Mouse (Mus musculus) right cerebral cortex, postnatal 25 days (tissue): ENCODE measurements around the gene Orai2.
A peak's percentile ranks its signal among the peaks of the same experiment; 100 is the strongest.
"Not testable (repeated sequence)": the region's sequence is repeated elsewhere in the genome, so short reads cannot be mapped to it uniquely, and the experiment has no call there.

Experiments
- DNase-seq: peaks from one replicate; pipeline ENCODE4 v3.0.0; 2022

The Orai2 gene

DNA sequence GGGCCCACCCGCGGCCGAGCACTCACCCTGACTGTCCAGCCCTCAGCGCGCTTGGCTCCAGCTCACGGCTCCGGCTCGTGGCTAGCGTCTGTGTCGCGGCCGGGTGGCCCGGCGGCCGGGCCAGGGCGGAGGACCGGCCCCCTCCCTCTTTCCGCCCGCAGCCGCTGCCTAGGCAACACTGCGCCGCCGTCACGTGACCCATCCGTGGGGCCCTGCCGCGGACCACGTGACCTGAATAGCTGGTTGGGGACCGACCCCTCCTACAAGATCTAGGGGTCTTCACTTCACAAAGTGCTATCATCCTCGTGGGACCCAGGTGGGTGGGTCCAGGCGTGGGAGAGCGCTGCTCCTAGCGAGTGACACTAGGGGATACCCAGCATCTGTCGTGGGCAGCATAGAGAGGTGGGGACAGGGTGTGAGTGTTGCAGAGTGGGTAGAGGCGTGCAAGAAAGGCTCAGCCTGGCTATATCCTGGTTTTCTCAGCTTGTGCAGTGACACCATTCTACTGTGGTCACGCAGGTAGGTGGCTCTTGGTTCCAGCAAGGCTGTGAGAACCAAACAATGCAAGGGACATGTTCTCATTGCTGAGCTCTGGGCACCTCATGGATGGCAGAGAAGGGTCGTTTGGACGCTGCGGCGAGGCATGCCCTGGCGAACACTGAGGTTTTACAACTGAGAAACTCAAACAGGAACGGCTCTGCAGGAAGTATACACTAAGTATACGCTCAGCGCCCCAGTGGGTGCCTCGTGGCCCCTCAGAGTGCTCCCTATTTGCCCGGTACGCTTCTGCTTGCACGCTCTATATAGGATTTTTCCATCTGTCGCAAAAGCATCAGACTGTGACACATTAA is at the start of gene Orai2:
Gene Orai2, minus strand, starts transcription at position 202 of the 851 bp plus-strand sequence.
- peak; percentile 88 for DNase-seq

DNA sequence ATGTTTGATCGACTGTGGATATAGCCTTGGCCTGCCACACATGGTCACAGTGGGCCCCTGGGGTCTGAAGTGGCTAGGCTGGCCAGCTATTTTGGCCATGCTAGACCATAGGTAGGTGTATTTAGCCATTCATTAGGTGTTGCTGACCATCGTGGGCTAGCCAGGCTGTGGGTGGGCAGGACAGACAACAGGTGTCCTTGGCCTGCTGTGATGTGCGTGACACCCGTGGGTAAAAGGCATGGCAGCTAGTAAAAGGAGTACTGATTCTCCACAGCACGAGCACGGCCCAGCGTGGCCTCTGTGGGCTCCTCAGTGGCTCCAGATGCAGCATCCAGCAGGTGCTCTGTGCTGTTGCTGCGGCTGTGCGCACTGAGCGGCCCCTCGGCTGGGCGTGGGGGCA is 48.1 kb upstream of the Orai2 start:
- no peak for DNase-seq

DNA sequence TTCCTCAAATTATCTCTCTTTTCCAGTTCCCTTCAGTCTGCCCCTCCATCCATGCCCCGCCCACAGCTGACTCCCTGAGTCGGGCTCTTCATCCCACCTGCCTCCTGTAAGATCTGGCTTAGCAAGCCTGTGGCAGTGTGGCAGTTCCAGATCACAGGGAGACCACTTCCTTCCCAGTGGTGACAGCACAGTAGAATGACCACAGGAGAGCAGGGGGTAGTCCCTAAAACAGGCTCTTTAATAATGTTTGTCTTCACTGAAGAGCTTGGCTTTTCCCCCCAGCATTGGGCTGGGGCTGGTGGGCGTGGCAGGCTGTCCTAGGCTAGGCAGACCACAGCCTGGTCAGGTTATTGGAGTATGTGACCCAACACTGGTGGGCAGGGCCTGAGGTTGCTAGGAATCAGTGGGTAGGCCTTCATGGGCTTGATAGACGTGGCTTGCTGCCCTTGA is 47.4 kb upstream of the Orai2 start:
- no peak for DNase-seq

DNA sequence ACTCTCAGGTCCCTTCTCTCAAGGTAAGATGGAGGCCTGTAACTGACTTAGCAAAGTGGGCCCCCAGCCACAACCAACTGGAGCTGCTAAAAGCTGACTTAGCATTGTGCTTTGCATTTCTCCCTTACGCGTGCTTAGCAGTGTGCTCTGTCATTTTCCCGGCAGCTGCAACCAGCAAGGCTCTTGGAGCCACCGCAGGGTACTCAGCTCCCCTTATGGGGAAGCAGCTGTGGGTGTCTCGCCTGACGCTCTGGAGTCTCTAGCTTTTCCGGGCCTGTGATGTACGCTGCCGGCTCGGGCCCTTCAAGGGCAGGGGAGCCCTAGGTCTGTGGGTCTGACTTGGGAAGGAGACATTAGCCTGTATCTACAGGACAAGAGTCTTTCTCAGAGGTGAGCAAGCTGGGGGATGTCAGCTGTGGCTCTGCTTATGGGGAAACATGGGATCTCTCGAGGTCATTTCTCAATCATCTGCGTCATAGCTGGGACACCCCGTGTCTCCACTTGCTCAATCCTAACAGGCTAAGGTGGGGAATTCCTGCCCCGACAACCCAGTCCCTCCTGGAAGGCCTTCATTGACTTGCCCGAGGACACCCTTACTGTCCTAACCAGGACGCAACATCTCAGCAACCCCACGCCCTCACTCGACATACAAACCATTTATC is 46.6 kb upstream of the Orai2 start:
- DNase-seq = no peak

DNA sequence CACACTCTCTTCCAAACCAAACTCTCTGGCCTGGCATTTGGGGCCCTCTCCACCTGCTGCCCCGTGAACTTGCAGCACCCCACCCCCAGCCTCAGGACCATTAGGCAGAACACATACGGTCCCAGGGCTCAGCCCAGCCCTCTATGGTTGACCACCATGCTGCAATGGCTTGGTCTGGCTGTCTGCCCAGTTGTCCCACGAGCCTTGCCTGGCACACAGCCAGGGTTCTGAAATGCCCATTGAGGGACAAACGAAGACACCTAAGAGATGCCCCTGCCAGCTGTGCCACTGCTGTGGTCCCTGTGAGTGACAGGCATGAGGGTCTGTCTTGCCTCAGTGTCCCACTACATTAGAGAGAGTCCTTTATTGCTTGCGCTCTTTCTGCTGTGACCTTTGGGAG is 45.4 kb upstream of the Orai2 start:
- no peak for DNase-seq

DNA sequence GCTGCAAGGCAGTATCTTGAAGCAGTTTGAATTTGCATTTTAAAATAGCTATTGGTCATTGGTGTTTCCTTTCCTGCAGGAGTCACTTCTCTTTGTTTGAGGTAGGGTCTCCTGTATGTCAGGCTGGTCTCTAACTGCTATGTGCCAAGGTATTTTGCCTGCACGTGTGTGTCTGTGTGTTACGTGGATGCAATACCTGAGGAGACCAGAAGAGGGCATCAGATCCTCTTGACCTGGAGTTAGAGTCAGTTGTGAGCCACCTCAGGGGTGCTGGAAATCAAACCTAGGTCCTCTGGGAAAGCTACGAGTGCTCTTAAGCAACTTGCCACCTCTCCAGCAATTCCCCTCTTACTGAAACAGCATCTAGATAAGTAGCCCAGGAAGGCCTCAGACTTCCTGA is 44.7 kb upstream of the Orai2 start:
- DNase-seq = no peak

DNA sequence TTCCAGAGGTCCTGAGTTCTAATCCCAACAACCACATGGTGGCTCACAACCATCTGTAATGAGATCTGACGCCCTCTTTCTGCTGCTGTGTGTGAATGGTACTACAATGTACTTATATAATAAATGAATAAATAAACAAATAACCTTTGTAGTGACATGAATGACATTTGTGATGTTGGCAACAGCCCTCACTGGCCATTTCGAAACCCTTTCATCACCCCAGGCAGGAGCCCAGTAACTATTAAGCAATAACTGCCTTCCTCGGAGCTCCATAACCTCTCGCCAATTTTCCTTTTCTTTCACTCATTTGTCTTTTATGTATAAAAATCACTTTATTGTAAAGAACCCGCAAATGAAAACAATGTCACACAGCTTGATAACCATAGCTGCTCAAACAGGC is 43.2 kb upstream of the Orai2 start:
- no peak for DNase-seq

DNA sequence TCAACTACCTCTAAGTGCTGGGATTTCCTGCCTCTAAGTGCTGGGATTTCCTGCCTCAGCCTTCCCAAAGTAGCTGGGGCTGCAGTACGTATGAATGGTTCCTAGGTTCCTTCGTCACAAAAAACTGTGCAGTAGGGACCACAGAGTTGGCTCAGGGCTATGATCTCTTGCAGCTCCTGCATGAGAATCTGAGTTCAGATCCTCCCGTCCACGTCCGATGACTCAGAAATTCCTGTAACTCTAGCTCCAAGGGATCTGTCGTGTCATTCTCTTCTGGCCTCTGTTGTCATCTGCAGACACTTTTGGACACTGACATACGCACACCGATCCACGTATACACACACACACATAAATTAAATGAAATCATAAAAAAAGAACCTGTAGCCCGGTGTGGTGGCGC is 42.2 kb upstream of the Orai2 start:
- DNase-seq = no peak

DNA sequence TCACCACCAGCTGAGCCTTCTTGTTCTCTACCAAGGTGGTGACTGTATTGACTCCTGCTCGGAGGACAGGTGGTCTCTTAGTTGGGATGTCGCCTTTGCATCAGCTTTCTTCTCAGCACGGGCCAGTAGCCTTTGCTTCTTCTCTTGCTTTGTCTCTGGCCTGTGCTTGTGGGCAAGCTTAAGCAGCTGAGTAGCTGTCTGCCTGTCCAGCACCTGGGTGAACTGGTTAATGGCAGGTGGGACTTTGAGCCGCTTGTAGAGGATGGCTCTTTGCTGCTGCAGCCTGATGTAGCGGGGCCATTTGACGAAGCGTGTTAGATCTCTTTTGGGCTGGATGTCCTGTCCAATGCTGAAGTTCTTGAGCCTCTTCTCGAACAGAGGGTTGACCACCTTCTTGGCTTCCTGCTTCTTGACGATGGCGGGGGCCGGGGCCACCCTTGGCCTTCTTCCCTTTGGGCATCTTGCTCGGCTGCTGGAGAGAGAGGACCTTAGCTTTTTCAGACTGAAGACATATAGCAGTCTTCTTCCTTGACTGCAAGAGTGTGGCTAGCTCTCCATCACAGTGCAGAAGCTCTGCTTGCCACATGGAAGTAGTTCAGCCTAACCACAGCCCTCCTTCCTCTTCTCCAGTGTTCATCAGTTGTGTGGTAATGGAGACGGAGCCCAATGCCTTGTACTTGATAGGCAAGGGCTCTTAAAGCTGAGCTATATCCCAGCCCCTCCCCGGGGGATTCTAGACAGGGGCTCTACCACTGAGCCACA is 41.0 kb upstream of the Orai2 start:
- not testable (repeated sequence) for DNase-seq

DNA sequence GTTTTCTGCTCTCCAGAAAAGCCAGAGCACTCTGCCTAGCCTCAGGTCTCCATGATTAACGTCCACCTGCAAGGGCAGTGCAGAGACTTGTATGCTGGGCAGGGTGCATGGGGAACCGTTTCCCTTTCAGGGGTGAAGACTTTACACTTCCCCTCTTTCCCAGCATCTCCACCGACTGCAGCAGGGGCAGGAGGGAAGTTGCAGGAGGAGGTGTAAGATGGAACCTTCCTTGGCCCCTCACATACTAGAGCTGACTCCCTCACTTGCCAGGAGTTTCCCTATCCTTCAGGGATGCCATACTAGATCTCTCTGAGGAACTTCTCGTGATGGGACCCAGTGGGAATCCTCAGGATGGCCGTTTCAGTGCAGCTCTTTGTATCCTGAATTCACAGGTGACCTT is 40.0 kb upstream of the Orai2 start:
- DNase-seq = no peak

DNA sequence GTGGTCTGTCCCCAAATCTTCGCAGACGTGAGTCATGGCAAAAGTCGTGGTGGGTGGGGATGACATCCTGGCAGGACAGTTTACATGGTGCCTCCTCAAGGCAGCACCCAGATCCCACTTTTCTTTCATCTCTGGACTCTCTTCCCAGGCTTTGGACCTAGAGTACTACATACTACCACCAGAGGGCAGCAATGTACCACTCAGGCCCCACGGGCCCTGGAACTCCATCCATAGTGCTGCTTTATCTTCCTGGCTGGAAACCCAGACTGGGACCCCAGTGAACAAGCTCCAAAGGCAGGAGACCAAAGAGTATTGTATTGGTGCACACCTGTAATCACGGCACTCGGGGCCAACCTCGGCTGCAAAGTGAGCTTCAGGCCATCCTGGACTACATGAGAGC is 31.3 kb upstream of the Orai2 start:
- DNase-seq = peak; percentile 57

DNA sequence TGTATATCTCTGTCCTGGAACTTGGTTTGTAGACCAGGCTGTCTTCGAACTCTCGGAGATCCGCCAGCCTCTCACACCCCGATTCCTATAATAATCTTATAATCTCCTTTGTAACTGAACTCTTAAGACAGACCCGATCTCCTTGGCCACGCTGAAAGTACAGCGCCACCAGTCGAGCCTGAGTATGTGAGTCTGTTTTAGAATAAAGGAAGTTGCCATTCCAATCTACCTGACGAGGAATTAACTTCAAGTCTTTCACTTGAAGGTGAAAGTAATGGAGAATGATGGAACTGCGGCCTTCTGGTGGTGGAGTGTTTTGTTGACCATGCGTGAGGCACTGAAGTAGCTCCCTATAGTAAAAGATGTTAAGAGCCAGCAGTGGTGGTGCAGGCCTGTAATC is 29.0 kb upstream of the Orai2 start:
- DNase-seq = no peak

DNA sequence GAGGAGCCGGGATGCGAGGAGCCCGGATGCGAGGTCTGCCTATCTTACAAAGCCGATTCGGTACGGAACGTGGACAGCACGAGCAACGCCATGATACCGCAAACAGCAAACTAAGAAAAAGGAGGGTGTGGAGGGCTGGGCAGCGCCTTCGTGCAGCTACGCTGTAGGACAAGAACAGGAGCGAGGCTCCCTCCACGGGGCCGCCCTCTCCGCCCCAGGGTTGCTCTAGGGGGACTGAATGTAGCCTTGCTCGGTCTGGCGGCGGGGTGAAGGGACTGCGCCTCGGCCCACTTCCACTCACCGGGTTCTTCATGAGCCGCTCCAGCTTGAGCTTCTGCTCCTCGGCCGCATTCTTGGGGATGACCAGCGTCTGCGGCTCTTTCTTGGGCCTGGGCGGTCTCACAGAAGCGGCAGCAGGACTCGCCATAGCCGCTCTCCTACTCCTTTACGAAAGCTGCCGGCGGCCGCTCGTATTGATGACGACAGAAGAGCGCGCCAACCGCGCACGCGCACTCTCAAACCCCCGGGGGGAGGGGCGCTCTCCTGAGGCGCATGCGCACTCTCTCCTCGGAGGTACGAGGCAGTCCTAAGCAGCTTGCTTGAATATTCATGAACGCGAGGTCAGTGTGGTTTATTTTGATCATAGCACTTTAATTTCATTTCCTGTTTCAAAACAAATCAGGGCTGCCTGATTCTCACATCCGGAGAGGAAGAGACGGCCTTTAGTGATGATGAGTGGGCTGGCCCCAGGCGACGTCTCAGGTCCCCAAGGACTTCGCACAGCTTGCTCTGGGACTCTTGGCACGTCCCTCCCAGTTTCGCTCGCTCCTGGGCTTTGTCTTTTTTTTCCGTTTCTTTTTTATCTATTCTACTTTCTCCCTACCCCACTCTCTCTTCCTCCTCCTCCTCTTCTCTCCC is 28.2 kb upstream of the Orai2 start, which contains the start of gene Prkrip1:
Gene Prkrip1, minus strand, starts transcription at position 490 of the 918 bp plus-strand sequence.
- peak; percentile 91 for DNase-seq

DNA sequence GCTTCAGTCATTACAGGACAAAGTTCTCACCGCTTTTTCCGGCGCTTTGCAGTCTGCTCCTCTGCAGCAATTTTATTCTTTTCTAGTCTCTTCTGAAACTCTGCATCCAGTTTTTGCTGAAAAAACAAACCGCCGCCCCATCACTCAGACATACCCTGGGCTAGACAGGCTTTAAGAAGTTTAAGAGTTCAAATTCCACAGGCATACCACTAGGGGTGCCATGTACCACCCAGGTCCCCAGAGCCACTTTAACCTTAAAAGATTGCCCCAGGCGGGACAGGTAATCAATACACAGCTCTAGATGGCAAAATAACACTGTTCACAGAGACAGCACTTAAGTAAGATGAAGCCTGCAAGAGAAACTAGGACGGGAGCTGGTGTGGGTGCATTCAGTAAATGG is 21.4 kb upstream of the Orai2 start:
- no peak for DNase-seq

DNA sequence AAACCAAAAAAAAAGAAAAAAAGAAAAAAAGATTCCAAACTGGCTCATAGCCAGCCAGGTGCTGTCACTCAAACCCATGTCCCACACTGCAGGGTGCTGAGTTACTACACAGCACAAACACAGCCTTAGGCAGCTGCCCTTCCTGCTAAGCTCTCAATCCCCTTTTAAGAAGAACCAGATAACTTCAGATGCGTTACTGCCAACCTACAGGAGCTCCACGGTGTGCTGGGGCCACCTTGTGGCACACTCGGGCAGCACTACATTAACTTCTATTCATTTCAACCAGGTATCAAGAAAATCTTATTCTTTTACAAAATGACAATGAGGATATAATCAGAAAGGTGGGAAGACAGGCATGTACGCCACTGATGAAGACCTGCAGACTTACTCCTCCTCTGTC is 16.2 kb upstream of the Orai2 start:
- peak; percentile 32 for DNase-seq

DNA sequence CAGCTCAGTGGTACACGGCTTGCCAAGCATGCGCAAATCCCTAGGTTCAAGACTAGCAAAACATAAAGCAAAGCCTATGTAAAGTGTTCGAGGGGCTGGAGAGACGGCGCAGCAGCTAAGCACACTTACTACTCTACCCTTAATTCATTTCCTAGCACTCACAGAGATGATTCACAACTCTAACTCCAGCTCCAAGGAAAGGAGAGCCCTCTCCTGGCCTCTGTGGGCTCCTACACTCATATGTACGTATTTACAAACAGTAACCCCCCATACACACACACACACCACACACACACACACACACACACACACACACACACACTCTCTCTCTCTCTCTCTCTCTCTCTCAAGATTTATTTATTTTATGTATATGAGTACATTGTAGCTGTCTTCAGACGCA is 13.3 kb upstream of the Orai2 start:
- DNase-seq = no peak

DNA sequence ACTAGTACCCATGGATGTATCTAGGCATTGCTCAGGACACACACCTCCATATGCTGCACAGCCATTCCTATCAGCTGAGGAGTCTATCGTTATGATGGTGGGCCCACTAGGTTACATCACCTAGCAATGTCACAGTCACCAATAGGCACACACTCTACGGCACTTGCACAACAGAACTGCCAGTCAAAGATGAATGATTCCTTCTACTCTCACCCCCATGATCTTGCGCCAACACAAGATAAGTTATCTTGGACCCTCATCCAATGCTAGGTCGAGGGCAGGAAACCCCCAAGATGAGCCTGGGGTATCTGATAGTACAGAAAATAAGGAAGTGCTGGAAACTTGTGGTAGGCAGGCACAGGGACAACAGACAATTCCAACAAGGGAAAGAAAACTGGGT is 12.3 kb upstream of the Orai2 start:
- no peak for DNase-seq

DNA sequence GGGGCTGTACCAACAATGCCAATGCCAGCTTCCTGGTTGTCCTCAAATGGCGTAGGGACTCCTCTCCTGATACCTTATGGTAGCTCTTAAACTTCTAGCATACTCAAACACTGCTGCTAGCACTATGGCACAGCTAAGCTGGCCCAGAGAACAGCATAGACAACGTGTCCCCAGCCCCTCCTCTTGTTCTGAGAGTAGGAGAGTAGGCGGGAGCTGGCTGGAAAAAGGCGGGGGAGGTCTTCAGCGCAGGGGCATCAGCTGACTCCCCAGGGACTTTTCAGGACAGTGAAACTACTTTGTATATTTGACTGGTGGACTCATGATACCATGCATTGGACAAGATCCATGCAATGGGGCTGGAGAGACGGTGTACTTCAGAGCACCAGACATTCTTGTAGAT is 11.5 kb upstream of the Orai2 start:
- peak; percentile 20 for DNase-seq

DNA sequence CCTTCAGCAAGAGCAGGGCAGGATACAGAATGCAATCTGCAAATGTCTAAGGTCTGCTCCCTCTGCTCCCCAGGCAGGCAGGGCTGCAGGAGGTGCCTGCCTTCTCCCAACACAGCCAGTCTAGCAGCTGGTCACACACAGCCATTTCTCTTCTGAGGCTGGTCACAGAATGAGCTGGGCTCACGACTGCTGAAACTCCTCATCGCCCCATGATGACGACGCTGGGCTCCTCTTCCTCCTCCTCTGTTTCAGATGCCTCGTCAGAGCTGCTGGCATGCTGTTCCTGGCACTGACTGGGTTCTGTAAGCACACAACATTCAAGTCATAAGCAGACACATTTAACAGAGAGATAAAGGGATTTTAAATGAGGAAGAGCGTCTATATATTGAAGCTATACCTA is 10.7 kb upstream of the Orai2 start:
- no peak for DNase-seq

DNA sequence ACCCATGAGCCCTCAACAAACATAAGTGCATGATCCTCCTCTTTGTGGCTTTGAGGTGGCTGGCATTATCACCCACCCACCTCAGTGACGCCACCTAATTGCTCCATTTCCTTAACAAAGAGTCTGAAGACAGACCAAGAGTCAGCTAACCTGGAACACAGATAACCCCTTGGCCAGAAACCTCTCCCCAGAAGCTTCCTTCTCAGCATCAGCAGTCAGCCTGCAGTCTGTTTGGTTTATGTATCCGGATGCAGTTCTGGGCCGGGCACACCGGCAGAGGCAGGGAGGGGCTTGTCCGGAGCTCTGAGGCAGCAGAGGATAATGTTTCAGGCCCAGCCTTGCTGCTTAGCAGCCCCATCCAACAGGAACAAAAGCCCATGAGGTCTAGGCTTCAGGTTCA is 9.1 kb upstream of the Orai2 start:
- no peak for DNase-seq

DNA sequence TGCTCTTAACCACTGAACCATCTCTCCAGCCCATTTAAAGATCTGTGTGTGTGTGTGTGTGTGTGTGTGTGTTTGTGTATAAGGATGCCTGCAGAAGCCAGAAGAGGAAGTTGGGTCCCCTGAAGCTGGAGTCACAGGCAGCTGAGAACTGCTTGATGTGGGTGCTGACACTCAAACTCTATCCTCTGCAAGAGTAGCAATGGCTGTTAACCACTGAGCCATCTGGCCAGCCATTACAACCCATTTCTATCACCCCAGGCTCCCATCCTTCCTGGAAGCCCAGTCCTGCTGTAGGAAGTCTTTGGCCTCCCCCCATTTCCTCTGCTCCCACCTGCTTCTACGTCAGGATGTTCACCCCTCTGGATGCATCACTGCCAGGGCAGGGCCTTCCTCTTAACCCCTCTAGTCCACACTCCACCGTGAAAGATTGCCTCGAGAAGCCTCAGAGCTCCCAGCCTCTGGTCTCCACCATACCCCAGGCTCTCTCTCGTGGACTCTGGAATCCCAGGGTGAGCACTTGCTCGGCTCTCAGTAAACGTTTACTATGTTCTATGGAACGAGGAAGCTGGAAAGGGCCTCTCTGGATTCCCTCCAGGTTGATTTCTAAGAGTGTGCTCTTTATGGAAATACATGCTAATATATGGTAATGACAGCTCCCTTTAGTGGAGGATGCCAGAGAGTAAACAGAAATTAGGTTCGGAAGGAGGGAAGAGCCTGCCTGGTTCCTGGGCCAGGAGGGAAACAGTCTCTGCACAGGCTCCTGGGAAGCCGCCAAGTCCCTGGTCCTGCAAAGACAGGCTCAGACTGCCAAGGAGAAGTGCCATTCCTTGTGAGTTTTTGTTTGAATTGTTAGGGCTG is 3.3 kb upstream of the Orai2 start:
- peak; percentile 48 for DNase-seq

DNA sequence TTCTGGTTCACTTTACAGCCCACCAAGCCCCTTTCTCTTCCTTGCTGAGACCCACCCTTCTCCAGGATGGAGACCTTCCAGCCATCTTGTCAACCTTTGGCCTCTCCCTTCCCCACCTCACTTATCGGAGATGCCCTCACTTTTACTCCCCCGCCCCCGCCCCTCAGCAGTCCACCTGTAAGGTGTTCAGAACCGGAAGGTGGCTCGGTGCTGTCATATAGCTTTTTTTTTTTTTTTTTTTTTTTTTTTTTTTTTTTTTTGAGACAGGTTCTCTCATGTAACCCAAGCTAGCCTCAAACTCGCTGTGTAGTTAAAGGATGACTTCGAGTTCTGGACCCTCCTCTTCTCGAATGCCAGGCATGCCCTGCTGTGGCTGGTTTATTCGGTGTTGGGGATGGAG is 2.4 kb upstream of the Orai2 start:
- DNase-seq = no peak
